Mouse (Mus musculus): ENCODE results near the gene Tmem203.

Tmem203 gene

GRCm38 (mm10) chr2:25292856-25293255 lies 37.6 kb downstream of the Tmem203 start:
- peak; percentile 83 for DNase-seq

GRCm38 (mm10) chr2:25293706-25294105 lies 38.5 kb downstream of the Tmem203 start:
- no peak for DNase-seq

GRCm38 (mm10) chr2:25297093-25297492 lies 41.9 kb downstream of the Tmem203 start:
- DNase-seq, result no peak

- DNase-seq, result no peak
Measured at GRCm38 (mm10) chr2:25298046-25298445, 42.8 kb downstream of the Tmem203 start.

GRCm38 (mm10) chr2:25303452-25303851 lies 48.2 kb downstream of the Tmem203 start:
- no peak for DNase-seq

- DNase-seq, result no peak
Measured at GRCm38 (mm10) chr2:25303931-25304656, 48.9 kb downstream of the Tmem203 start.

GRCm38 (mm10) chr2:25304657-25305541 lies 49.7 kb downstream of the Tmem203 start:
- peak; percentile 35 for DNase-seq

All from right cerebral cortex, postnatal 14 days (tissue).